Mouse (Mus musculus): Measurements from ENCODE around the gene Trp53i13. TPM values are rescaled to one million over a fixed set of nuclear protein-coding genes. Genes with fewer than 3 reads are reported as not detected.

The Trp53i13 gene
- polyA plus RNA-seq, 1 experiment, result 72.7 TPM

GRCm38 (mm10) chr11:77508068-77509021 is 7.4 kb downstream of the Trp53i13 start:
- TF ChIP-seq CTCF (IDR thresholded peaks at IDR 0.05; ENCODE audit: borderline replicate concordance, control insufficient read depth, extremely low read depth, insufficient read depth, low read length, poor library complexity) (peak; percentile 100), POLR2A (IDR thresholded peaks at IDR 0.05; ENCODE audit: control insufficient read depth, extremely low read depth, insufficient read depth, low read length, poor library complexity) (0 out of 2 replicates have a peak, but pooled peaks have one; percentile 12)
- no peak overlapping the region for H3K27ac ChIP-seq (ENCODE audit: control insufficient read depth, insufficient read depth, low read length)
- H3K4me1 ChIP-seq (replicated peaks; ENCODE audit: control insufficient read depth, insufficient read depth, low read length), result peaks cover 11% of the 10 kb centered on the region
- peak overlapping the region; percentile 33 for H3K4me3 ChIP-seq (ENCODE audit: control insufficient read depth, insufficient read depth, low read length)
- peaks cover 20% of the 10 kb centered on the region for H3K36me3 ChIP-seq (ENCODE audit: control insufficient read depth, insufficient read depth, low read length)
- DNase-seq, result peak; percentile 88
- no peaks in the 10 kb centered on the region for H3K27me3 ChIP-seq (ENCODE audit: control insufficient read depth, insufficient read depth, low read length)
- 33% methylated on average over 49 of the region's 49 CpGs for WGBS

GRCm38 (mm10) chr11:77507426-77507825 is 8.4 kb downstream of the Trp53i13 start:
- TF ChIP-seq CTCF (IDR thresholded peaks at IDR 0.05; ENCODE audit: borderline replicate concordance, control insufficient read depth, extremely low read depth, insufficient read depth, low read length, poor library complexity), result no peak
- TF ChIP-seq POLR2A (IDR thresholded peaks at IDR 0.05; ENCODE audit: control insufficient read depth, extremely low read depth, insufficient read depth, low read length, poor library complexity), result no peak
- DNase-seq, result no peak
- Histone ChIP-seq H3K4me1 (replicated peaks; ENCODE audit: control insufficient read depth, insufficient read depth, low read length) (peaks cover 7% of the 10 kb centered on the region), H3K4me3 (ENCODE audit: control insufficient read depth, insufficient read depth, low read length) (no peak overlapping the region), H3K36me3 (ENCODE audit: control insufficient read depth, insufficient read depth, low read length) (peaks cover 28% of the 10 kb centered on the region), H3K27me3 (ENCODE audit: control insufficient read depth, insufficient read depth, low read length) (no peaks in the 10 kb centered on the region), H3K27ac (ENCODE audit: control insufficient read depth, insufficient read depth, low read length) (no peak overlapping the region)
- WGBS, result 71% methylated on average over 4 of the region's 4 CpGs

- WGBS, result 94% methylated on average over 6 of the region's 6 CpGs
- peaks cover 6% of the 10 kb centered on the region for H3K4me1 ChIP-seq (replicated peaks; ENCODE audit: control insufficient read depth, insufficient read depth, low read length)
- TF ChIP-seq POLR2A (IDR thresholded peaks at IDR 0.05; ENCODE audit: control insufficient read depth, extremely low read depth, insufficient read depth, low read length, poor library complexity) (no peak), CTCF (IDR thresholded peaks at IDR 0.05; ENCODE audit: borderline replicate concordance, control insufficient read depth, extremely low read depth, insufficient read depth, low read length, poor library complexity) (no peak)
- H3K27me3 ChIP-seq (ENCODE audit: control insufficient read depth, insufficient read depth, low read length), result no peaks in the 10 kb centered on the region
- DNase-seq, result no peak
- H3K36me3 ChIP-seq (ENCODE audit: control insufficient read depth, insufficient read depth, low read length), result peaks cover 28% of the 10 kb centered on the region
- no peak overlapping the region for H3K27ac ChIP-seq (ENCODE audit: control insufficient read depth, insufficient read depth, low read length)
- no peak overlapping the region for H3K4me3 ChIP-seq (ENCODE audit: control insufficient read depth, insufficient read depth, low read length)
These were observed 8.8 kb downstream of the Trp53i13 start for GRCm38 (mm10) chr11:77506941-77507340.

- 96% methylated on average over 14 of the region's 14 CpGs for WGBS
- TF ChIP-seq CTCF (IDR thresholded peaks at IDR 0.05; ENCODE audit: borderline replicate concordance, control insufficient read depth, extremely low read depth, insufficient read depth, low read length, poor library complexity) (no peak), POLR2A (IDR thresholded peaks at IDR 0.05; ENCODE audit: control insufficient read depth, extremely low read depth, insufficient read depth, low read length, poor library complexity) (no peak)
- no peaks in the 10 kb centered on the region for H3K27me3 ChIP-seq (ENCODE audit: control insufficient read depth, insufficient read depth, low read length)
- no peak overlapping the region for H3K4me3 ChIP-seq (ENCODE audit: control insufficient read depth, insufficient read depth, low read length)
- DNase-seq, result no peak
- H3K4me1 ChIP-seq (replicated peaks; ENCODE audit: control insufficient read depth, insufficient read depth, low read length), result peaks cover 6% of the 10 kb centered on the region
- peaks cover 28% of the 10 kb centered on the region for H3K36me3 ChIP-seq (ENCODE audit: control insufficient read depth, insufficient read depth, low read length)
- H3K27ac ChIP-seq (ENCODE audit: control insufficient read depth, insufficient read depth, low read length), result no peak overlapping the region
These were observed 9.5 kb downstream of the Trp53i13 start for GRCm38 (mm10) chr11:77506273-77506672.

- TF ChIP-seq POLR2A (IDR thresholded peaks at IDR 0.05; ENCODE audit: control insufficient read depth, extremely low read depth, insufficient read depth, low read length, poor library complexity) (no peak), CTCF (IDR thresholded peaks at IDR 0.05; ENCODE audit: borderline replicate concordance, control insufficient read depth, extremely low read depth, insufficient read depth, low read length, poor library complexity) (no peak)
- H3K27me3 ChIP-seq (ENCODE audit: control insufficient read depth, insufficient read depth, low read length), result no peaks in the 10 kb centered on the region
- peaks cover 28% of the 10 kb centered on the region for H3K36me3 ChIP-seq (ENCODE audit: control insufficient read depth, insufficient read depth, low read length)
- H3K4me1 ChIP-seq (replicated peaks; ENCODE audit: control insufficient read depth, insufficient read depth, low read length), result peaks cover 6% of the 10 kb centered on the region
- no peak overlapping the region for H3K4me3 ChIP-seq (ENCODE audit: control insufficient read depth, insufficient read depth, low read length)
- 95% methylated on average over 22 of the region's 22 CpGs for WGBS
- no peak for DNase-seq
- no peak overlapping the region for H3K27ac ChIP-seq (ENCODE audit: control insufficient read depth, insufficient read depth, low read length)
These were observed 10.3 kb downstream of the Trp53i13 start for GRCm38 (mm10) chr11:77505291-77505980.

- Histone ChIP-seq H3K36me3 (ENCODE audit: control insufficient read depth, insufficient read depth, low read length) (peaks cover 28% of the 10 kb centered on the region), H3K27ac (ENCODE audit: control insufficient read depth, insufficient read depth, low read length) (no peak overlapping the region), H3K4me1 (replicated peaks; ENCODE audit: control insufficient read depth, insufficient read depth, low read length) (peaks cover 6% of the 10 kb centered on the region), H3K4me3 (ENCODE audit: control insufficient read depth, insufficient read depth, low read length) (no peak overlapping the region), H3K27me3 (ENCODE audit: control insufficient read depth, insufficient read depth, low read length) (no peaks in the 10 kb centered on the region)
- 98% methylated on average over 19 of the region's 19 CpGs for WGBS
- TF ChIP-seq CTCF (IDR thresholded peaks at IDR 0.05; ENCODE audit: borderline replicate concordance, control insufficient read depth, extremely low read depth, insufficient read depth, low read length, poor library complexity), result no peak
- TF ChIP-seq POLR2A (IDR thresholded peaks at IDR 0.05; ENCODE audit: control insufficient read depth, extremely low read depth, insufficient read depth, low read length, poor library complexity), result no peak
- DNase-seq, result no peak
These were observed 11.4 kb downstream of the Trp53i13 start for GRCm38 (mm10) chr11:77504377-77504776.

Measured in thymus, adult 2 months (tissue).